Mouse (Mus musculus): ENCODE measurements around the gene Gm13539. TPM values are rescaled to one million over a fixed set of nuclear protein-coding genes. Genes with fewer than 3 reads are reported as not detected.
"Not testable (repeated sequence)": the region's sequence is repeated elsewhere in the genome, so short reads cannot be mapped to it uniquely, and the experiment has no call there.

The Gm13539 gene
- polyA plus RNA-seq (2012; rRNA removed) = not detected in 2 replicates

DNA sequence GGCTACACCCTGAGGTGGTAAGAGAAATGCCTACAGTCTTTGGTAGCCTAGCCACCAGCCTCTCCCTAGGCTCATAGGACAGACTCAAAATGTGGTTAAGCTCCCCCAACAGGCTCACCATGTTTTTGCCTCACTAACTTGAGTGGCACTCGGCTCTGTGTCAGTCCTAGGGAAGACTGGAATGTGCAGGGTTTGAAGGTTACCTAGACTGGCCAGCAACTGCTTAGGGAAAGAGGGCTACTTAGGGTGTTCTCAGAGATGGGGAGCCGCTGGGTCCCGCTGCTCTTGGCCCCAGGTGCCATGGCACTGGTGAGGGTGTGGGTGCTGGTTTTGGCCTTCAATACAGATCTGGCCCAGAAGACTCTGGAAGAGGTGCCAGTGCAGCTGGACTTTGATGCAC is at the start of gene Gm13539:
Gm13539 (plus strand) TSS at position 301 of the 400 bp plus-strand sequence.
- DNase-seq = no peak
- Histone ChIP-seq H3K27me3 (ENCODE audit: control insufficient read depth, insufficient read depth, low read length) (no peaks in the 10 kb centered on the region), H3K4me3 (replicated peaks; ENCODE audit: insufficient read depth, low read depth, low read length) (no peak within 1 kb of the TSS), H3K4me1 (ENCODE audit: control insufficient read depth, insufficient read depth, low read length) (no peaks in the 10 kb centered on the region), H3K27ac (ENCODE audit: insufficient read depth, low read length) (no peak within 1 kb of the TSS)
- TF ChIP-seq CTCF (IDR thresholded peaks at IDR 0.05; ENCODE audit: borderline replicate concordance, insufficient read depth, low read depth, low read length) (no peak), POLR2A (IDR thresholded peaks at IDR 0.05; ENCODE audit: borderline replicate concordance, insufficient read depth, low read length) (no peak)
- WGBS = 92% methylated on average over 3 of the region's 3 CpGs

DNA sequence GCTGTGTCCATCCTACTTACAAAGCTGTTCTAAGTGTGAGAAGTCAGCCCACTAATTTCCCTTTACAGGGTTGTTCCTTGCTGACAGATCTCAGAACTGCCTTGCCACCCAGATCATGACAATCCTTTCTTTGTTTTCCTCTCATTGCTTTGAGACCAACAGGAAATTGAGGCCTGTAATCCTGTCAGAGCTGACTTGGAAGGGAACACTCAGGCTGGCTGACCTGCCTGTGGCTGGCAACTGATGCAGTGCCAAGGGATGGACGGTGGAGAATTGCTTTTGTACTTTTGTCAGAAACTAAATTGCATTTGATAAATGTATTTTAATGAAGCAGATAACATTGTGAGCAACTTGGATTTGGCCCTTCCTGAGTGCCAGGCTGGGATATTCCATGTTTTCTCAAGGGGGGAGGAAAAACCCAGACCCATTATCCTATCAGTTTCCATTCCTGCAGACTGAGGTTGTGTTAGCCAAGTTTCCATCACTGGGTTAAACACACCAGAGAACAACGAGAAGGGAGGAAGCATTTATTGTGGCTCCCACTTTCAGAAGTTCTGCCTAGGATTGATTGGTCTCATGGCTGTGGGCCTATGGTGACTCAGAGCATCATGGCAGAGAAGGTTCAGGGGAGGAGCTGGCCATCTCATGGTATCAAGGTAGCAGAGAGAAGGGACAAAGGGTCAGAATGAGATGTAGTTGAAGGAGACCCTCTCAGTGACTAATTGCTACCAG is 48.7 kb upstream of the Gm13539 start:
- TF ChIP-seq CTCF (IDR thresholded peaks at IDR 0.05; ENCODE audit: borderline replicate concordance, insufficient read depth, low read depth, low read length) (no peak), POLR2A (IDR thresholded peaks at IDR 0.05; ENCODE audit: borderline replicate concordance, insufficient read depth, low read length) (no peak)
- no peak overlapping the region for H3K27ac ChIP-seq (ENCODE audit: insufficient read depth, low read length)
- no peak for DNase-seq
- no peak overlapping the region for H3K4me3 ChIP-seq (replicated peaks; ENCODE audit: insufficient read depth, low read depth, low read length)
- 31% methylated on average over 2 of the region's 2 CpGs for WGBS
- no peaks in the 10 kb centered on the region for H3K4me1 ChIP-seq (ENCODE audit: control insufficient read depth, insufficient read depth, low read length)
- H3K27me3 ChIP-seq (ENCODE audit: control insufficient read depth, insufficient read depth, low read length) = no peaks in the 10 kb centered on the region

DNA sequence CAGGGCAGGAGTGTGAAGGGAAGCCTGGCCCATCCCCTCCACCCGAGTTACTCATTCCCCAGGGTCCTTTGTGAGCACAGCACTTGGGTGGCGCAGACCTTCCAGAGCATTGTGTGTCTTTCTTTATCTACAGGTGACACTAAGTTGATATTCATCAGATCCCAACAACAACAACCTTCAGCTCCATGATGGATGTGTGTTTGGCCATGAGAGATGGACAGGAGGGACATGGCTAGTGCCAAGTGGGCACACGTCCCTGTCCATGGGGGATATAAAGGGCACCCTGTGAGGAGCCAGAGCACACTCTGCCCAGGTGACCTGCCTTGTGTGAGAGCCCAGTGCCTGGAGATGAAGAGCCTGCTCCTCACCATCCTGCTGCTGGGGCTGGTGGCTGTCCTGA is 45.3 kb upstream of the Gm13539 start, which contains the start of gene Obp2b:
Obp2b (plus strand) TSS at position 301 of the 400 bp plus-strand sequence.
- DNase-seq; H3K4me3 ChIP-seq (replicated peaks; ENCODE audit: insufficient read depth, low read depth, low read length); H3K4me1 ChIP-seq (ENCODE audit: control insufficient read depth, insufficient read depth, low read length); H3K27me3 ChIP-seq (ENCODE audit: control insufficient read depth, insufficient read depth, low read length); H3K27ac ChIP-seq (ENCODE audit: insufficient read depth, low read length): not testable (repeated sequence)
- 66% methylated on average over 3 of the region's 3 CpGs for WGBS

DNA sequence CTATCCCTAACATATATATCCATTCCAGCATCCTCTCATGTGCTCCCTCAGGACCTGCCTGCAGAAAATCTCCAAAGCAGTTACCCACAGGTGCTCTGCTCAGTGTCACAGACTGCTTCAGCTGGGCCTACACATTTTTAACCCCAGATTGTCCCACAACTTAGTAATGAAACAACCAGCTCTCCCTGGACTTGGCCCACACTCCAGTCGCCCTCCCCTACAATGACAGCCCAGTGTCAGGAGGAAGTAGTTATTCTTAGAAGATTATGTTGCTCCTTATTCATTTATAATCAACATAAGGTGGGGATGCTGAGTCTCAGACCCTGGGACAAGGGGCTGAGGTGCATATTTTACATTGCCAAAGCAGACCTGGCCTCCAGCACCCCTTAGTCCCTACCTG is 40.4 kb upstream of the Gm13539 start:
- H3K4me1 ChIP-seq (ENCODE audit: control insufficient read depth, insufficient read depth, low read length) = no peaks in the 10 kb centered on the region
- no peak overlapping the region for H3K4me3 ChIP-seq (replicated peaks; ENCODE audit: insufficient read depth, low read depth, low read length)
- H3K27ac ChIP-seq (ENCODE audit: insufficient read depth, low read length) = no peak overlapping the region
- no peak for DNase-seq
- TF ChIP-seq POLR2A (IDR thresholded peaks at IDR 0.05; ENCODE audit: borderline replicate concordance, insufficient read depth, low read length) = no peak
- WGBS = 46% methylated on average over 1 of the region's 1 CpGs
- H3K27me3 ChIP-seq (ENCODE audit: control insufficient read depth, insufficient read depth, low read length) = no peaks in the 10 kb centered on the region

DNA sequence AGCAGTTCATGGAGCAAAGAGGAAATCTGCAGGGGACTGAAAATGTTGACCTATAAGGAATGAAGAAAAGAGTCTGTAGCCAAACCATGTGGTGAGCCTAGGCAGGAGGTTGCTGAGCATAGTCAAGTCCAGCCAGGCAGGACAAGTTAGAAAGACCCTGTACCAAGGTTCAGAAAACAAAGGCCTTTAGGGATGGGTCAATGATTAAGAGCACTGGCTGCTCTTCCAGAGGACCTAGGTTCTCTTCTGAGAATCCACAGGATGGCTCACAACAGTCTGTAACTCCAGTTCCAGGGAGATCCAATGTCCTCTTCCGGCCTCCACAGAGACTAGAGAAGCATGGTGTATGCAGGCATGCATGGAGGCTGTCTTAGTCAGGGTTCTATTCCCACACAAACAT is 27.9 kb upstream of the Gm13539 start:
- Histone ChIP-seq H3K4me3 (replicated peaks; ENCODE audit: insufficient read depth, low read depth, low read length) (no peak overlapping the region), H3K4me1 (ENCODE audit: control insufficient read depth, insufficient read depth, low read length) (no peaks in the 10 kb centered on the region), H3K27ac (ENCODE audit: insufficient read depth, low read length) (no peak overlapping the region), H3K27me3 (ENCODE audit: control insufficient read depth, insufficient read depth, low read length) (no peaks in the 10 kb centered on the region)
- TF ChIP-seq CTCF (IDR thresholded peaks at IDR 0.05; ENCODE audit: borderline replicate concordance, insufficient read depth, low read depth, low read length) (no peak), POLR2A (IDR thresholded peaks at IDR 0.05; ENCODE audit: borderline replicate concordance, insufficient read depth, low read length) (no peak)
- DNase-seq = no peak
- WGBS = 95% methylated on average over 1 of the region's 1 CpGs

DNA sequence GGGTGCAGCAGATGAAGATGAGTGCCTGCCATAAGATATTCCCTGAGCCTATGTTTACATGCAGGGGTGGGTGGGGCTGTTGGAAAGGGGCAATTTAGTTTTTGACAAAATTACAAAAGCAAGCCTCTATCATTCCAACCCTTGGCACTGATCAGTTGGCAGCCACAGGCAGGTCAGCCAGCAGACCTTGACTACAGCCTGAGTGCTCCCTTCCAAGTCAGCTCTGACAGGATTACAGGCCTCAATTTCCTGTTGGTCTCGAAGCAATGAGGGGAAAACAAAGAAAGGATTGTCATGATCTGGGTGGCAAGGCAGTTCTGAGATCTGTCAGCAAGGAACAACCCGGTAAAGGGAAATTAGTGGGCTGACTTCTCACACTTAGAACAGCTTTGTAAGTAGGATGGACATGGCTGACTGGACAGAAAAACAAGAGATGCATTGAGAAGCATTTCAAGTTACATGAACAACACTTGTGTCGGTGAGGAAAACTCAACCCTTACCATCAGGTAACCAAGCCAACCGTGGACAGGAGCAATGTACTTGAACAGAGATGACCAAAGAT is 23.9 kb upstream of the Gm13539 start:
- TF ChIP-seq POLR2A (IDR thresholded peaks at IDR 0.05; ENCODE audit: borderline replicate concordance, insufficient read depth, low read length) (no peak), CTCF (IDR thresholded peaks at IDR 0.05; ENCODE audit: borderline replicate concordance, insufficient read depth, low read depth, low read length) (no peak)
- DNase-seq = no peak
- Histone ChIP-seq H3K27me3 (ENCODE audit: control insufficient read depth, insufficient read depth, low read length) (no peaks in the 10 kb centered on the region), H3K27ac (ENCODE audit: insufficient read depth, low read length) (no peak overlapping the region), H3K4me3 (replicated peaks; ENCODE audit: insufficient read depth, low read depth, low read length) (no peak overlapping the region), H3K4me1 (ENCODE audit: control insufficient read depth, insufficient read depth, low read length) (no peaks in the 10 kb centered on the region)
- 23% methylated on average over 4 of the region's 4 CpGs for WGBS

DNA sequence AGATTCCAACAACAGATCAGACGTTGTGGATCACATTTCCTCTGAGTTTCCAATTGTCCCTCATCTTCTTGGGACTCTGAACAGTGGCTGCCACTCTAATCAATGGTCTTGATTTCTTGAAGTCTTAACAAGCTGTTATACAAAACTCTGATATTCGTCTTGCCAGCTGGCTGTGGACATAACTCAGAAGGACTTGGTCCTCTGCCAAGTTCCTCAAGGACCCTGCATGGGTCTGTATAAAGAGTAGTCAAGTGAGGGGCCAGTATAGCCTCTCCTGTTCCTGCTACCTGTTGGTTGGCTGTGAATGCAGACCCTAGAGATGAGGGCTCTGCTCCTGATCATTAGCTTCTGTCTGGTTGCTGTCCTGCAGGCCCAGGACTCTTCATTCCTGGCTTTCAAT is 16.8 kb upstream of the Gm13539 start, which contains the start of gene Lcn3:
Lcn3 (plus strand) TSS at position 301 of the 400 bp plus-strand sequence.
- no peak within 1 kb of the TSS for H3K27ac ChIP-seq (ENCODE audit: insufficient read depth, low read length)
- WGBS = 14% methylated on average over 2 of the region's 2 CpGs
- TF ChIP-seq CTCF (IDR thresholded peaks at IDR 0.05; ENCODE audit: borderline replicate concordance, insufficient read depth, low read depth, low read length) = no peak
- no peak for TF ChIP-seq POLR2A (IDR thresholded peaks at IDR 0.05; ENCODE audit: borderline replicate concordance, insufficient read depth, low read length)
- H3K4me3 ChIP-seq (replicated peaks; ENCODE audit: insufficient read depth, low read depth, low read length) = no peak within 1 kb of the TSS
- no peak for DNase-seq
- H3K27me3 ChIP-seq (ENCODE audit: control insufficient read depth, insufficient read depth, low read length) = no peaks in the 10 kb centered on the region
- H3K4me1 ChIP-seq (ENCODE audit: control insufficient read depth, insufficient read depth, low read length) = no peaks in the 10 kb centered on the region

DNA sequence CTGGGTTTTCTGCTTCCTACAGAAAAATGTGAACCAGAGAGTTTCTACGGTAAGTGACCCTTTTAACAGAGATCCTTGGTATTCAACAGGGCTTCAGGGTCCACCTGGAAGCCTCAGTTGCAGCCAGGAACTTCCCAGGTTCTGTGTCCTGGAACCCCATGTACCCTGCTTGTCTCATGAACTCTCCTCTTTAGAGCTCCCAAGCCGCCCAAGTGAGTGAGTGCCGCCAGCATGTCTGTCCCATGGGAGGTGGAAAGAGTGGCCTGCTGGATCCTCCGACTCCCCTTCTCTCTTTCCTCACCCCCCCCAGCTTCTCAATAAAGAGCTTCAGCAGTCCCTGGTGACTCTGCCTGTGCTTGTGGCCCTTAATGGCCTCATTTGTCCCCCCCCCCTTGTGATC is 14.3 kb upstream of the Gm13539 start:
- DNase-seq = no peak
- Histone ChIP-seq H3K27ac (ENCODE audit: insufficient read depth, low read length) (no peak overlapping the region), H3K4me3 (replicated peaks; ENCODE audit: insufficient read depth, low read depth, low read length) (no peak overlapping the region), H3K4me1 (ENCODE audit: control insufficient read depth, insufficient read depth, low read length) (no peaks in the 10 kb centered on the region), H3K27me3 (ENCODE audit: control insufficient read depth, insufficient read depth, low read length) (no peaks in the 10 kb centered on the region)
- no peak for TF ChIP-seq CTCF (IDR thresholded peaks at IDR 0.05; ENCODE audit: borderline replicate concordance, insufficient read depth, low read depth, low read length)
- TF ChIP-seq POLR2A (IDR thresholded peaks at IDR 0.05; ENCODE audit: borderline replicate concordance, insufficient read depth, low read length) = no peak
- 73% methylated on average over 4 of the region's 4 CpGs for WGBS
